Mouse (Mus musculus): ENCODE measurements around the gene Tufm. TPM values are rescaled to one million over a fixed set of nuclear protein-coding genes. Genes with fewer than 3 reads are reported as not detected.

Gene Tufm
- polyA plus RNA-seq, 1 experiment = 167 TPM

- Histone ChIP-seq H3K79me2 (ENCODE audit: control insufficient read depth, insufficient read depth) (peaks cover 45% of the 10 kb centered on the region), H3K4me2 (ENCODE audit: low read depth) (no peak overlapping the region), H3K4me3 (no peak overlapping the region), H3ac (ENCODE audit: control insufficient read depth, insufficient read length) (no peak overlapping the region), H3K36me3 (ENCODE audit: control insufficient read depth, insufficient read depth) (peaks cover 73% of the 10 kb centered on the region), H3K27me3 (ENCODE audit: control insufficient read depth, insufficient read depth, insufficient read length) (no peaks in the 10 kb centered on the region)
- peak; percentile 45 for TF ChIP-seq POLR2AphosphoS2 (IDR thresholded peaks at IDR 0.05; ENCODE audit: insufficient read length, low read depth)
- no peak for TF ChIP-seq TCF12 (IDR thresholded peaks at IDR 0.05; ENCODE audit: insufficient read depth, poor library complexity, severe bottlenecking)
Observed at GRCm38 (mm10) chr7:126496475-126496874, 9.3 kb downstream of the Tufm start.

- no peak for TF ChIP-seq MYOG (IDR thresholded peaks at IDR 0.05; ENCODE audit: control insufficient read depth in 1 of 3, insufficient read depth in 1 of 3, insufficient read length in 2 of 3, low read depth in 2 of 3)
- no peak for TF ChIP-seq TCF3 (IDR thresholded peaks at IDR 0.05; ENCODE audit: insufficient read length, low read depth)
- TF ChIP-seq MAX (IDR thresholded peaks at IDR 0.05; ENCODE audit: low read depth) = no peak
- no peak for TF ChIP-seq POLR2A (IDR thresholded peaks at IDR 0.05; ENCODE audit: insufficient read length, low read depth)
- no peak for TF ChIP-seq E2F4 (IDR thresholded peaks at IDR 0.05; ENCODE audit: insufficient read depth)
- TF ChIP-seq MYOD1 (IDR thresholded peaks at IDR 0.05; ENCODE audit: control insufficient read depth in 1 of 3, insufficient read length in 2 of 3, low read depth in 2 of 3) = no peak
- no peak for TF ChIP-seq TCF12 (IDR thresholded peaks at IDR 0.05; ENCODE audit: insufficient read depth, poor library complexity, severe bottlenecking)
- no peak for TF ChIP-seq CEBPB (IDR thresholded peaks at IDR 0.05; ENCODE audit: insufficient read depth, poor library complexity, severe bottlenecking)
- TF ChIP-seq REST (IDR thresholded peaks at IDR 0.05; ENCODE audit: insufficient read depth, insufficient read length) = no peak
- TF ChIP-seq USF1 (IDR thresholded peaks at IDR 0.05; ENCODE audit: low read depth) = no peak
- no peak for TF ChIP-seq SRF (IDR thresholded peaks at IDR 0.05; ENCODE audit: control insufficient read depth, insufficient read length, low read depth)
- TF ChIP-seq POLR2AphosphoS2 (IDR thresholded peaks at IDR 0.05; ENCODE audit: insufficient read length, low read depth) = no peak
- Histone ChIP-seq H3K79me2 (ENCODE audit: control insufficient read depth, insufficient read depth) (peaks cover 48% of the 10 kb centered on the region), H3K4me2 (ENCODE audit: low read depth) (no peak overlapping the region), H3ac (ENCODE audit: control insufficient read depth, insufficient read length) (no peak overlapping the region), H3K27me3 (ENCODE audit: control insufficient read depth, insufficient read depth, insufficient read length) (no peaks in the 10 kb centered on the region), H3K36me3 (ENCODE audit: control insufficient read depth, insufficient read depth) (peaks cover 73% of the 10 kb centered on the region), H3K4me3 (no peak overlapping the region)
Observed at GRCm38 (mm10) chr7:126497966-126498365, 10.8 kb downstream of the Tufm start.

DNA sequence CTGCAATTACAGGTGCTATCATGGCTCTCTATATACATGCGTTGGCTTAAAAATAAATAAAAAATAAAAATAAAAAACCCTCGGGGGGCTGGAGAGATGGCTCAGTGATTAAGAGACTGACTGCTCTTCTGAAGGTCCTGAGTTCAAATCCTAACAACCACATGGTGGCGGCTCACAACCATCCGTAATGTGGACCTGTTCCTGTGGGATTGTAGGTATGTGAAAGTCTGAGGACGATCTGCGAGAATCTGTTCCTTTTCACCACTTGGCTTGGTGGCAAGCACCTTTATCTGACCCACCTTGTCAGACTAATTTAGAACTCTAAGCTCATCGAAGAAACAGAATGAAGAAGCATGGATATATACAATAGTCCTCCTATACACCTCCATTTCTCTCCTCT, 12.3 kb downstream of the Tufm start:
- Histone ChIP-seq H3K4me2 (ENCODE audit: low read depth) (peak overlapping the region; percentile 93), H3K4me3 (no peak overlapping the region), H3ac (ENCODE audit: control insufficient read depth, insufficient read length) (no peak overlapping the region), H3K79me2 (ENCODE audit: control insufficient read depth, insufficient read depth) (peaks cover 48% of the 10 kb centered on the region), H3K27me3 (ENCODE audit: control insufficient read depth, insufficient read depth, insufficient read length) (no peaks in the 10 kb centered on the region), H3K36me3 (ENCODE audit: control insufficient read depth, insufficient read depth) (peaks cover 63% of the 10 kb centered on the region)
- no peak for TF ChIP-seq E2F4 (IDR thresholded peaks at IDR 0.05; ENCODE audit: insufficient read depth)
- TF ChIP-seq MYOD1 (IDR thresholded peaks at IDR 0.05; ENCODE audit: control insufficient read depth in 1 of 3, insufficient read length in 2 of 3, low read depth in 2 of 3) = no peak
- TF ChIP-seq MAX (IDR thresholded peaks at IDR 0.05; ENCODE audit: low read depth) = no peak
- TF ChIP-seq TCF12 (IDR thresholded peaks at IDR 0.05; ENCODE audit: insufficient read depth, poor library complexity, severe bottlenecking) = no peak
- no peak for TF ChIP-seq MYOG (IDR thresholded peaks at IDR 0.05; ENCODE audit: control insufficient read depth in 1 of 3, insufficient read depth in 1 of 3, insufficient read length in 2 of 3, low read depth in 2 of 3)
- no peak for TF ChIP-seq POLR2A (IDR thresholded peaks at IDR 0.05; ENCODE audit: insufficient read length, low read depth)
- TF ChIP-seq CEBPB (IDR thresholded peaks at IDR 0.05; ENCODE audit: insufficient read depth, poor library complexity, severe bottlenecking) = no peak
- no peak for TF ChIP-seq SRF (IDR thresholded peaks at IDR 0.05; ENCODE audit: control insufficient read depth, insufficient read length, low read depth)
- TF ChIP-seq REST (IDR thresholded peaks at IDR 0.05; ENCODE audit: insufficient read depth, insufficient read length) = no peak
- TF ChIP-seq POLR2AphosphoS2 (IDR thresholded peaks at IDR 0.05; ENCODE audit: insufficient read length, low read depth) = no peak

GRCm38 (mm10) chr7:126501684-126502022, 14.5 kb downstream of the Tufm start:
- Histone ChIP-seq H3K4me2 (ENCODE audit: low read depth) (peak overlapping the region; percentile 93), H3K27me3 (ENCODE audit: control insufficient read depth, insufficient read depth, insufficient read length) (no peaks in the 10 kb centered on the region), H3K36me3 (ENCODE audit: control insufficient read depth, insufficient read depth) (peaks cover 41% of the 10 kb centered on the region), H3ac (ENCODE audit: control insufficient read depth, insufficient read length) (peak overlapping the region; percentile 91), H3K79me2 (ENCODE audit: control insufficient read depth, insufficient read depth) (peaks cover 48% of the 10 kb centered on the region), H3K4me3 (peak overlapping the region; percentile 62)
- TF ChIP-seq USF1 (IDR thresholded peaks at IDR 0.05; ENCODE audit: low read depth) = no peak
- TF ChIP-seq SRF (IDR thresholded peaks at IDR 0.05; ENCODE audit: control insufficient read depth, insufficient read length, low read depth) = no peak
- no peak for TF ChIP-seq TCF3 (IDR thresholded peaks at IDR 0.05; ENCODE audit: insufficient read length, low read depth)
- TF ChIP-seq MYOG (IDR thresholded peaks at IDR 0.05; ENCODE audit: control insufficient read depth in 1 of 3, insufficient read depth in 1 of 3, insufficient read length in 2 of 3, low read depth in 2 of 3) = no peak
- no peak for TF ChIP-seq CEBPB (IDR thresholded peaks at IDR 0.05; ENCODE audit: insufficient read depth, poor library complexity, severe bottlenecking)
- no peak for TF ChIP-seq MYOD1 (IDR thresholded peaks at IDR 0.05; ENCODE audit: control insufficient read depth in 1 of 3, insufficient read length in 2 of 3, low read depth in 2 of 3)
- no peak for TF ChIP-seq MAX (IDR thresholded peaks at IDR 0.05; ENCODE audit: low read depth)
- no peak for TF ChIP-seq REST (IDR thresholded peaks at IDR 0.05; ENCODE audit: insufficient read depth, insufficient read length)

- TF ChIP-seq CEBPB (IDR thresholded peaks at IDR 0.05; ENCODE audit: insufficient read depth, poor library complexity, severe bottlenecking) (no peak), POLR2A (IDR thresholded peaks at IDR 0.05; ENCODE audit: insufficient read length, low read depth) (peak; percentile 58), MAX (IDR thresholded peaks at IDR 0.05; ENCODE audit: low read depth) (no peak), MYOD1 (IDR thresholded peaks at IDR 0.05; ENCODE audit: control insufficient read depth in 1 of 3, insufficient read length in 2 of 3, low read depth in 2 of 3) (no peak), TCF3 (IDR thresholded peaks at IDR 0.05; ENCODE audit: insufficient read length, low read depth) (no peak), POLR2AphosphoS2 (IDR thresholded peaks at IDR 0.05; ENCODE audit: insufficient read length, low read depth) (peak; percentile 78), MYOG (IDR thresholded peaks at IDR 0.05; ENCODE audit: control insufficient read depth in 1 of 3, insufficient read depth in 1 of 3, insufficient read length in 2 of 3, low read depth in 2 of 3) (no peak), SRF (IDR thresholded peaks at IDR 0.05; ENCODE audit: control insufficient read depth, insufficient read length, low read depth) (no peak), E2F4 (IDR thresholded peaks at IDR 0.05; ENCODE audit: insufficient read depth) (peak; percentile 42), TCF12 (IDR thresholded peaks at IDR 0.05; ENCODE audit: insufficient read depth, poor library complexity, severe bottlenecking) (no peak), REST (IDR thresholded peaks at IDR 0.05; ENCODE audit: insufficient read depth, insufficient read length) (no peak), USF1 (IDR thresholded peaks at IDR 0.05; ENCODE audit: low read depth) (no peak)
- no peak overlapping the region for H3K4me2 ChIP-seq (ENCODE audit: low read depth)
- peak overlapping the region; percentile 91 for H3ac ChIP-seq (ENCODE audit: control insufficient read depth, insufficient read length)
- H3K4me3 ChIP-seq = peak overlapping the region; percentile 62
- H3K27me3 ChIP-seq (ENCODE audit: control insufficient read depth, insufficient read depth, insufficient read length) = no peaks in the 10 kb centered on the region
- H3K79me2 ChIP-seq (ENCODE audit: control insufficient read depth, insufficient read depth) = peaks cover 46% of the 10 kb centered on the region
- H3K36me3 ChIP-seq (ENCODE audit: control insufficient read depth, insufficient read depth) = peaks cover 36% of the 10 kb centered on the region
Observed at GRCm38 (mm10) chr7:126502023-126502741, 15.0 kb downstream of the Tufm start.

All from myocyte (in vitro differentiated cells).